Mouse (Mus musculus) thymus, postnatal 4 days (tissue): ENCODE data around the gene Wfdc18.

Experiments used
- DNase-seq: peaks from one replicate; pipeline ENCODE4 v3.0.0; 2021

The Wfdc18 gene

DNA sequence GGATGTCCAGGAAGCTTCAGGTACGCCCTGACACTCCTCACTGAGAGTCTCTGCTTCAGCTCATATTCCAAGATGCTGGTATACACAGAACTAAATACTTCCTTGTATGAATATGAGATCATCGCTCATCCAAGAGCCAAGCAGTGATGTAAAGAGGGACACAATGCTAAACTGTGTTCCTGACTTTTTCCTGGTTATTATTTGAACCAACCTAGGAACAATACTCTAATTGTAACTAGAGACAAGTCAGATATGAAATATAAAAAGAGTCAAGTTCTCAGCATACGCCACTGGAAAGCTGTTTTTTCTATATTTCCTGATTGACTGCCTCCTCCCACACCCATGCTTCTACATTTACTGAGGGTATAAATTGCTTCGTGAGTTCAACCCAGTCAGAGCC lies at the start of gene Wfdc18:
Gene Wfdc18, plus strand, starts transcription at position 301 of the 400 bp plus-strand sequence.
- DNase-seq = no peak

DNA sequence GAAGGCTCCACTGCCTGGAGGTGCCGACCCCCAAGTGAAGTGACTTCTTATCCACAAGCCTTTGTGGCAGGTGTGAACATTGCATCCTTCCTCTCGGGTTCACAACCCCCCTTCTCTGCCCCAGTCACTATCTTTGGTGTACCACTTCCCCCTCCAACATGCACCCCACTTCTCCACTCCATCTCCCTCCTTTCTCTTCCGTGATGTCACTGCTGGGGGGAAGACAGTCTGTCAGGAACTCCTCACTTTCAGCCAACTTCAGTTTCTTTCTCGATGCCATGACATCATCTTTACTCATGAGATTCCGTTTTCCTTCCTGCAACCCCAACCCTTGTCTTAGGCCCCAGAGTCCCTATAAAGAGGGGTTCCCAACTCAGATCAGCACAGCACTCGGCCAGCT lies 46.6 kb upstream of the Wfdc18 start, which contains the start of gene Ccl4:
Gene Ccl4, plus strand, starts transcription at position 381 of the 400 bp plus-strand sequence.
- DNase-seq = peak; percentile 38

DNA sequence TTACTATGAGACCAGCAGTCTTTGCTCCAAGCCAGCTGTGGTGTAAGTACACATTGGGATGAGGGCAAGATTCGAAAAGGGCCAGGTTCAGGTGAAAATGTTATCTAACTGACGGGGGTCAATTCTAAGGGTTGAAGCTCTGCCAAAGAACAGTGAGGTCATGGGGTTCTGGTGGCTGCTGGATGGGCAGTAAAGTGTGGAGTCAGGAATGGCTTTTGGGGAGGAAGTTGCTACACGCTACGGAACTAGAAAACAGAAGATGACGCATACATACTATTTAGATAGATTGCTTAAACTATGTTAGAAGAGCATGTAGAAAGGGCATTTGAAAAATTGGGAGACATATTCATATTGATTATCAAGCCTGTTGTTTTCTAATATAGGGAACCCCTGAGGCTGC lies 45.3 kb upstream of the Wfdc18 start:
- DNase-seq = no peak

DNA sequence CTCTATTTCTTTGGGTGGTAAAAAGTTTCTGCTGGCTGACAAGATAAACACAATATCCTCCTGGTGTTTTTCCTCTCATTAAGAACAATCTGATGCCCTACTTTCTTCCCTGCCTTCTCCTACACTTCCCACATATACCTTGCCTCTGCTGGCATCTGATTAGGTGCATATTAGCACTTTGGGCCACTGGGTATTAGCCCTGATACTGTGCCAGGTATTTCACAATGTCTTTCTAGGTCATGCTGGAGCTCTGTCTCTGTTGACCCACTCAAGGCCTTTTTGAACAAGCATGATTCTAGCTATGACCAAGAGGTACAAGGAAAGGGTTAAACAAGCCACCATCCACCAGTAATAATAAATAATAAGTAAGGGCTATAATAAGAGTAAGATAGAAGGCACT lies 37.1 kb upstream of the Wfdc18 start:
- DNase-seq = no peak

DNA sequence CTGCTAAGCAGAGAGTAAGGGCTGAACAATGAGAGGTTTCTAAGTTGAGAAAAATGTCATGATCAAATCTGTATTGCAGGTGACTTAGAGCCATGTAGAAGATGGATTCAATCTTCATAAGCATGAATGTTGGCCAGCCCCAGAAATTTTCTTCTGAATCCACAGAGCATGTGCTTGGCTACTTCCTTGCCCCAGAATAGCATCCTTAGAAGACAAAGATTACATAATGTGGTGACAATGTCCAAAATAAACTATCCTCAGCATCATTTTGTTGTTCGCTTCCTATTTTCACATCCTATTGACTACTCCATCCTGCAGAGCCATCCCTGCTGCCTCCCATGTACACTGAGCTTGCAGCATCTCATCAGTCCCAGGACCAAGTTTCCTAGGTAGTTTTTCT lies 33.1 kb upstream of the Wfdc18 start:
- DNase-seq = no peak

DNA sequence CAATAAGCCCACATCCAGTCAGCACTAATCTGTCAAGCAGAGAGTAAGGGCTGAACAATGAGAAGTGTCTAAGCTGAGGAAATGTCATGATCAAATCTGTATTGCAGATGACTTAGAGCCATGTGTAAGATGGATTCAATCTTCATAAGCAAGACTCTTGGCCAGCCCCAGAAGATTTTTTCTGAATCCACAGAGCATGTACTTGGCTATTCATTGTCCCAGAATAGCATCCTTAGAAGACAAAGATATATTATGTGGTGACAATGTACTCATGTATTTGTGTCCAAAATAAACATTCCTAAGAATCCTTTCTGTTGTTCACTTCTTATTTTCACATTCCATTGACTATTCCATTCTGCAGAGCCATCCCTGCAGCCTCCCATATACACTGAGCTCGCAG lies 18.9 kb upstream of the Wfdc18 start:
- no peak for DNase-seq

DNA sequence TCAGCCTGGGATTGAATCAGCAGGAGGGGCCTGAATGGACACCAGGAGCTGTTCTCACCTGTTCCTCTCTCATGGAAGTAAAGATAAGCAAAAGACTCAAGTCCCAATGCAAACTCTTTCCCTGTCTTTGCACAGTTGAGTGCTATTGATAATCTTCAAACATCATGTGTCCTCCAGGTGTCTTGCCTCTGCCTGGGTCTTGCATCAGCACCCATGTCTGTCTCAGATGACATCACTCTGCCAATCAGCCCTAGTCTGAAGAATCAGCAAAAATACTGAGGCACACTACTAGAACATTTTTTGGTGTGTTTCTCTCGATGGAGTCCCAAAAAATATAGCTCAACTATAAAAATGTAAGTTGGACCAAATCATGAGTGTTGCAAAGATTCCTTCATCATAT lies 16.8 kb upstream of the Wfdc18 start:
- no peak for DNase-seq

DNA sequence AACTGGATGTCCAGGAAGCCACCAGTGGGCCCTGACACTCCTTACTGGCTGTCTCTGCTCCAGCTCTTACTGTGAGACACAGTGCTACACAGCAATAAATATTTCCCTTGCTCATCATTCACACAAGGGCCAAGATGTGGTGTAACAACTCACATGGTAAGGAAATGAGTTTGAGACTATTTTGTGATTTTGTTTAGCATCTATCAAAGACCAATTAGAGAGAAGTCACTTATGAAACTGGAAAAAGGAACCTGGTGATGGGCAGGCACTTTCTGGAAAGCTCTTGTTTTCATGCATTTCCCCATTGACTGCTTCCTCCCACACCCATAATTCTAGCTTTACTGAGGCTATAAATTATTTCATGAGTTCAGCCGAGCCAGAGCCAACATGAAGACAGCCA lies 5.1 kb upstream of the Wfdc18 start, which contains the start of gene Wfdc17:
Gene Wfdc17, plus strand, starts transcription at position 287 of the 400 bp plus-strand sequence.
- DNase-seq = no peak

DNA sequence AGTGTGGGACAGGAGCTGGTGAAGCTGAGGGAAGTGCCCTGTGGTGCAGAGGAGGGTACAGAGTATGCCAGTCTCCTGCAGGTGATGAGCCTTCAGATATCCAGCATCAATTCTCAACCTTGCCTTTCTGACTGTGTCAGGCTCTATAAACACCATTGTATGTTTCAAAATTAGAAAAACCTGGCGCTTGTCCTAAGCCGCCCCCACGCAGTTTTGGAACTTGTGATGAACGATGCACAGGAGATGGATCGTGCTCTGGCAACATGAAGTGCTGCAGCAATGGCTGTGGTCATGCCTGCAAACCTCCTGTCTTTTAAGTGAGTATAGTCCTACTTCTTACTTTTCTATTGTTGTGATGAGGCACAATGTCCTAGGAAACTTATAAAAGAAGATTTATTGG lies 868 bp downstream of the Wfdc18 start:
- DNase-seq = no peak

DNA sequence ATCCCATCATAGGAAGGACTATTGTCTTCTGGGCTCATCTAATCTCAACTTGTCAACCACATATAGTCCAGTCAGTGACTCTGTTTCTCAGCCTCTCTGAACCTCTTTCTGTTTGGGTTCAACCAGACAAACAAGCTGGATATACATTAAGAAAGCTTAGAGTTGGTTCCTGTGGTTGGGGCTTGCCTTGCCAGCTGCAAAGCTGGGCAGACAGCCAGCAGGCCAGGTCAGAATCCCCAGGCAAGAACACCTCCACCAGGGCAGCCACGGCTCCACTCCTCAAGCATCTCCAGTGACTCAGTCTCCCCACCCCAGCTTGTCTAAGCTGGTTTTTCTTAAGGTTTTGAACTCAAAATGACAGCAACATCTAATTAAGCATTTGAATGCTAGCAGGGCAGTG lies 3.9 kb downstream of the Wfdc18 start:
- DNase-seq = no peak

DNA sequence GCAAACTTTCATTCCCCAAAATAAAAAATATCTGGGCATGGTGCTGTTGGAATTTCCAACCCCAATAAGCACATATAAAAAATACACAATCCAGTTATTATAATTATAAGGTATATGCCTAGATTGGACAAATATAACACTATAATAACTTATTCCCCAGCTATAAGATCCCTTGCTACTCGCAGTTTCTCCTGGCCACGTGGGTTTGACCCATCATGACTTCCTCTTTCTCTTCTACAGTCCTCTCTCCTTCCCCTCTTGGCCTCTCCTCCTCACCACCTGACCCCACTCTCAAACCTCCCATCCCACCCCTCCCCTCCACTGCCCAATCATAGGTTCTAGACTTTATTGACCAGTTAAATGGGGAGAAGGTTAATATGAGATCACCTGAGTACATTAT lies 5.1 kb downstream of the Wfdc18 start:
- DNase-seq = no peak

DNA sequence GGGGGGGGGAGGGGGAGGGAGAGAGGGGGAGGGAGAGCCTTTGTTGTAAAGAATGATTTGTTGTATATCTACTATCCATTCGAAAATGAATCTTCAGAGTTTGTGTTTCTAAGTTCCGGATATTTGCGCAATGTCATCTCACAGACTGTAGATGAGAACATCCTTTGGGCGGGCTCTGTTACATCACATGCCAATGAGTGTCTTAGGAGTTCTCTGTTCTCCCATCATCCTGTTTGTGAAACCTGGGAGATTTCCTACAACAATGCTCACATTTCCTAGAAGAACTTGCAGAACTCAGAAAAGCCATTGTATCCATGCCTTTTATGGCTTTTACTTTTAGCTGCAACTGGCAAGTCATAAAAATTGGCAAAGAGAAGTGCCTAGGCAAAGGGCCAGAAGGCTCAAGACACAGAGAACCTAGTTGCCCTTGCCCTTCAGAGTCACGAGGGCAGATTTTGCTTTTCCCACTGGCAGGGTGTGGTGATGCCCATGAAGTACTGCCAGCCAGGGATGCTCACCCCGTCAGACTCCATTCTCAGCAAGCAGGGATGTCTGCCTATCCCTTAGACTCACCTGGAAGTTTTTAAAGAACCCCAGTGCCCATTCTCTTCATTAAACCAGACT lies 8.3 kb downstream of the Wfdc18 start:
- no peak for DNase-seq

DNA sequence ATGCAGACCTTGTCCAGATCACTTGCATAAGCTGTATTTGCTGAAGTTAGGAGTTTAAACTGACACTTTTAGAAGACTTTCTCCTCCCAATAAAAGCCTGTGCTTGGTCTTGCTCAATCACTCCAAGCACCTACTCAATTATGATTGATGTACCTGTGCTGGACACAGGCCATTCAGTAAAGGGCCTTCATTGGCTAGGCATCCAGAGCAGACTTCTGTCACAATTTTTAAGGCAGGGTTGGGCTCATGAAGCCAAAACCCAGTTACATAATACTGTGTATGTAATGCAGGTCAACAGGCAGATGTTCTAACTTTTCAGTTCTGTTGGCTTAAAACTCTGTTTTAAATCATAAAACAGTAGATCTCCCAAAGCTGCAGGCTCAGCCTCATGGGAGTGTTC lies 12.0 kb downstream of the Wfdc18 start:
- no peak for DNase-seq

DNA sequence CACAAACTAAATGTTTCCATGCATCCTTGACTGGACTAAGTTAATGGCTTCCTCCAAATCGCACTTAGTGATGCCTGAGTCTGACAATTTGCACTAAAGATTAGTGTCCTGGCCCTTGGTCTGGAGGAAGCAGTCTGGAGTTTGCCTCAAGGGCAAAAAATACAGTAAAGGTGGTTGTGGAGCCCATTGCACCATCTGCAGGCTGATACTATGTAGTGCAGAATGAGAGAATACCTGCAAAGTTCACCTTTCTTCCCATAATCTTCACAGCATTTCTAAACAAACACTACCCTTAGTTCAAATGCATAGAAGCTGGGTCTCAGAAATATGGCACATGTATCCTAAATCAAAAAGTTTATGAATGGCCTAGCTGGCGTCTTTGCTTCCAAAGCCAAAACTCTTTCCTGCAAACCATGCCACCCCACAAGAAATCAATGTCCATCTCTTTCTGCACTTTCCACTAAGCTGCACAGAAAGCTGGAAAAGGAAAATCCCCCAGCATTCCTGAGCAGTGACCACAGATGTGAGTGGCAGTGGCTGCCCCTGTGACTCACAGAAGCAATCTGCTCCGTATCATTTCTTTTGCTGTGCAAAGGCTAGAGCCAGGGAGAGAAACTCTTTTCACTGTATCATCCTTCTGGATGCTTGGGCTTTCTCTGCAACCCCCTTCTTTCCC lies 20.1 kb downstream of the Wfdc18 start:
- DNase-seq = no peak

DNA sequence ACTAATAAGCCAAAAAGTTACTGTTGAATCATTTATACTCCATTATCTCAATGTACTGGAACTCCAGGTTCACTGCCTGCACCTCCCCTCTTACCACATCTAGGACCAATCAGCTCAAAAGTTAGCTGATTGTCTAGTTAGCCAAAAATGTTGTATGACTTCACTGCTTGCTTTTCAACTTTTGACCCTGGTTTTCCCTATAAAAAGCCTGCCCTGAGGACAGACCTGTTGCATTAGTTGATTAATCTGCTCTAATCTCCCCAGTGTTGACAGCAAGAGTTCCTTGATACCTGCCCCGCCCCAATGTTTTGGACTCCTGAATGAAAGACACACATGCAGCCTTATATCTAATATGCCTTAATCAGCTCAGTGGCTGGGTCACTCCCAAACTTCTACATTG lies 22.3 kb downstream of the Wfdc18 start:
- no peak for DNase-seq

DNA sequence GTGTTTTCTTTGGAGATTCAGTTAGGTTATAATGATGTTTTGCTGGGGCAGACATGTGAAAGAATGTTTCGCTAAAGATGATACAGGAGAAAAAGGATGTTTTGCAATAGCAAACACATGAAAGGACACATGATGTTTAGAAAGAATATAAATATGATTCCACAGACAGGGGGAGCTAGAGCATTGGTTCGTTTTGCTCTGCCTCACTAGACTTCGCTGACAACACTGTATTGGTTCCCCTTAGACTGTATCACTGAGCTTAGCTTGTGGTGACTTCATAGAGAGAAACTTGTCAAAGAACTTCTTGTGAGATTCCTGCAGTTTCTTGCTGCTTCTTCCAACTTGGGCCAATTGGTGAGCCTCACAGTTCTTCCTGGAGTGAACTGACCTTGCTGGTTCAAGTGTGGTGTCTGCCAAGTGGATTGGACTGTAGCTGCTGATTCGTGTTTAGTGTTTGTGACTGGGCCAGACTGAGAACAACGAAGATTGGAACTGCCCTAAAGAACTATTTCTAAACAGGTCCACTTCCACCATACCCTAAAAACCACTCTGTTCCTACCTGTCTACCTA lies 24.3 kb downstream of the Wfdc18 start:
- DNase-seq = no peak

DNA sequence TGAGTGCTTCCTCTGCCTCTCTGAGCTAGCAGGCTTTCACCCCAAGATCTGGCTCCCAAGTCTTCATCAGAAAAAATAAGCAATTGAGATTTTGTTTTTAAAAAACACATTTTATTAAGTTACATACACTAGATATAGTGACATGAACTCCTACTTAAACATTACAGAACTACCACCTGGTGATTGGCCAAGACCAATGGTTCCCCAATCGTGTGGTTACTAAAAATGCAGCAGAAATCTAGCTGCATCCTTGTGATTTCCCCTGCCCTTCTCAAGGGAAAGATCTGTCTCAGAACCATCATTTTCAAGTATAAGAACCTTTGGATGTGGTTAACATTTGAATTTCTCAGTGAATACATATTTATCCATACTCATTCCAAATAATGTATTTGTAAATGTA lies 25.4 kb downstream of the Wfdc18 start:
- DNase-seq = no peak

DNA sequence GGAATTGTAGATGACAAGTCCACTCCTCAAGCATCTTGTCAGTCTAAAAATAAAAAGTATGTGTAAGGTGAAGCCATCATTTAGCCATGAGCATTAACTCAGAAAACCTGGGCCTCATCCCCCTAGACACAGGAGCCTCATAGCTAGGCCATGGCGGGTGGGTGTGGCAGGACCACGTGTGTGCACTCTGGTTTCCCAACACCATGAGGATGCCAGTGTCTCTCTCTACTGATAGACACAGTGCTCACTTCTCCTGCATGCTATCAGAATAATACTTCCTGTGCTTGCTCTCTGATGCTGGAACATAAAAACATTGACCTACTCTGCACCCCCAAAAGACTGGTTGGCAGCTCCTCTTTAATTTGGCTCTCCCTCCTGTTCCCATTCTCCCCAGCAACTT lies 27.1 kb downstream of the Wfdc18 start:
- DNase-seq = no peak

DNA sequence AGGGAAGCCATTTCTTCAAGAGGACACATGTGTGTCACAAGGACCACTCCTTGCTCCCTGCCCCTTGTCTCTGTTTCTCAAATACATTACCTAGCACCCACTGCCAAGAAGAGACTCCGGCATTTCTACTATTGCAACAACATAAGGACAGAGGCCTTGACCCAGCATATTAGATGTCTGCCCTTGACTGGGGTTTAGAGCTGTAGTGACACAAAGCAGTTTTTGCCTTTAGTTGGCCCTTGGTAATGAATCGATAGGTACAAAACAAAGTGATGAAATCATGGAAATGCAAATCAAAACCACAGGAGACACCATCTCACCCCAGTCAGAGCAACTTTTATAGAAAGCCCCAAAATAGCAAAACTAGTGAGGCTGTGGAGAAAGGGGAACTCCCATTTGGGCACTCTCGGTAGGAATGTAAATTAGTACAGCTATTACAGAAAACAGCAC lies 28.3 kb downstream of the Wfdc18 start:
- no peak for DNase-seq

DNA sequence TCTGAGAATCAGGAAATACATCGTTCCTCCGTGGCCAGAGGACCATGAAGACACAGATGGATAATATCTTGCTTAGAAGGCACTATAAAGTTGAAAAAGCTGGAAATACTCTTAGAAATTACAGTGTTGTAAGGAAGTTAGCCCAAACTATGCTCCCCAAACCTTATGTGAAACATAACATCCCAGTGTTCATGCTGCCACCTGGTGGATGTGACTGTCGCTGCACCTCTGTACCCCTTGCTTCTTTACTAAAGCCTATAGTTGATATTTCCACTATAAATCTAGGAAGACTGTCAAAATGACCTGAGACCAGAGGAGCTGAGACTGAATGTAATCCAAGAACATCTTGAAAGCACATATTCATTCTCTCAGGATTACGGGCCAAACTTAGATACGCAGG lies 30.4 kb downstream of the Wfdc18 start:
- peak; percentile 83 for DNase-seq

DNA sequence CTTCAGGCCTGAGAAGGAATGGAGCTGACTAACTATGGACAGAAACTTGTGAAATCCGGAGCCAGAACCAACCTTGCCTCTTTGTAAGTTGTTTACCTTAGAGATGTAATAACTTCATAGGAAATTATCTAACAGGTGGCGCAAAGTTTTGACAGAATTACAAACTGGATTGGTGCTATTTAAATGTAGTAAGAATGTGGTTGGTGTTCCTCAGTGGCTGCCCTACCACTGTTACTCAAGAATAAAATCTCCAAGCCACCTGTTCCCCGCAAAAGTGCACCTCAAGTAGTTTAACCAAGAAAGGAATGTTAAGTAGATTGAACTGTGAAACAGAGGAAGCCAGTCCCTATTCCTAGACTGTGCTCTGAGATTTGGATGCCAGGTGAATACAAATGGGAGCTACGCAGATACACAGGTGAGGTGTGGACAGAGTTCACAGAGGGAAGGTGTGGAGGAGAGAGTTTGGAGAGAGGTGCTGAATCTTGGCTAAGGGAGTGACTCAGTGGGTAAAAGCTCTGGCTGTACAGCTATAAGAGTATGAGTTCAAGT lies 31.7 kb downstream of the Wfdc18 start:
- no peak for DNase-seq

DNA sequence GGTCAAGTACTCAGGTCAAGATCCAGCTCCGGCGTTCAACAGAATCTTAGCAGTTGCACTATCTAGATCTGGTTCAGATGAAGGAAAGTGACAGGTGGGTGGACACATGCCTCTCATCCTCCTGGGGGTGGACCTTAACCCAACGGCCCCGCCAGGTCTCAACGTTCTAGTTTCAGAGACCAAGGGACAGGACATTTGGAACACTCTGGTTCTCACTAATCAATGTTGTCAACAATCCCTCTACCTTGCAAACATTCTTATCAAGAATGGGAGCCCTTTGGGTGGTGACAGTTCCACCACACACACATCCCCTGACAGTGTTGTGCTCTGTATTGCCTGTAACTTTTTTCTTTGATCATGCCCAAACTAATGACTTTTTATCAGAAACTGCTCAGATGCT lies 33.0 kb downstream of the Wfdc18 start:
- DNase-seq = no peak

DNA sequence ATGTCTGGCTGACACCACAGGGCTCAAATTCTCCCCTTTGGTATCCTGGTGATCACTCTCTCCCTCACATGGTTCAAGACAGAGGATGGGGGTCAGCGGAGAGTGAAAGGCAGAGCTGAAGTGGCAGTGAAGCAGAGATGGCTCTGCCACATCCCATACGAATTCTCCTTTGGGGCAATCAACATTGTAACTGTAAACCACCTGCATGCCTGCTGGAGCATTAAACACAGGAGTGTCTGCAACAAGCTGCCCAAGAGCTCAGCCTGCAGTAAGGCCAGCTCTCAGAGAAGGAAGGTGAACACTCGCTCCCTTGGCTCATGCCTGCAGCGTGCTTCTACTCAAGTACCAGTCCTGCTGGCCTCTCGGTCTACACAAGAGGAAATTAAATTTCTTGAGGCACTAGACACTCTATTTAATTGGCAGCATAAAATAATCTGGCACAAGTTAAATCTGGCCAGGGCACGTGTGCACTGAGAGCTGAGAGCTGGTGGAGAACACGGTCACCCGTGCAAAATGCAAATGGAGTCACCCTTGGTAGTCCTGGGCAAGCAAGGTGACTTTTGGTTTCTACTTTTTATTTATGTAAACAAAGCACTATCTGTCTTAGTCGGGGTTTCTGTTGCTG lies 34.0 kb downstream of the Wfdc18 start:
- no peak for DNase-seq

DNA sequence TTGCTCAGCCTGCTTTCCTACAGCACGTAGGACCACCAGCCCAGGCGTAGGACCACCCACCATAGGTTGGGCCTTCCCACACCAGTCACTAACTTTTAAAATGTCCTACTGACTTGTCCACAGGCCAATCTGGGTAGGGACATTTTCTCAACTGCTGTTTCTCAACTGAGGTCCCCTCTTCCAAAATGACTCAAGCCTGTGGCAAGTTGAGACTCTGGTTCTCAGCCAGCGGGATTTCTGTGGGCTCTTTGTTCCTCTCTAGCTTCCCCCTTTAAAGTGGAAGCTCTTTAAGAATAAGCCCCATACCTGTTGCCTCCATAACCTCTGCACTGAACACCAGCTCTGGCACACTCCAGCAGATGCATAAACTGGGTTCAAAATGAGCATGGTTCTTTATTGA lies 34.7 kb downstream of the Wfdc18 start:
- no peak for DNase-seq
